Comparison of ENCODE assay signal across 11 mouse cellular contexts in the genomic region with DNA sequence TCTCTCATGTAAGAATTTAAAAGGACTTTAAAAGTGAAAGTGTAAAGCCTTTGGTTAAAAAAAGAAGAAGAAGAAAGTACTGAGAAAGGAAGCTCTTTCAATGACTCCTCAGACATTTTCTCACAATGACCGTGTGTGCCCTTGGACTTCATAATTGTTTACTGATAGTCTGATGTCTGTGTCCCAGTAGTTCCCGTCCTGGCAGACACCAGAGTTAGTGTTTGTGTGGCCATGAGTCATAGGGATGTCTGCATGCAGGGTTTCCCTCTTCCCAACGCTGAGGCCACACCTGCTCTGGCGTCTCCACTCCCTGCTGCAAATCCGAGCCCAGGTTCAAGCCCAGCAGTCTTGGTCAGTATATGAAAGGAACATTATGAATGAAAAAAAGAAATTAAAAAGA. TPM values are rescaled to one million over a fixed set of nuclear protein-coding genes. Genes with fewer than 3 reads are reported as not detected.
DNase-seq lines count a peak whose midpoint lies in the region; ATAC-seq and TF ChIP-seq lines count a peak whose summit lies in the region.
"Had no signal": no experiment of that assay in that cellular context is flagged by ENCODE, and none has a peak within 500 bp of the region (broad histone marks: within the 10 kb centered on the region; RNA-seq: fewer than 3 reads in every experiment).

No protein-coding gene starts in this region.

- H3K9ac ChIP-seq in intestine, postnatal 0 days (ENCODE audit: low read depth, low read length): no peak overlapping the region
- H3K9ac ChIP-seq in stomach, postnatal 0 days (ENCODE audit: low read length): no peak overlapping the region
- H3K9ac ChIP-seq: forebrain, embryonic 15.5 days; kidney, embryonic 15.5 days had no signal

- DNase-seq in ovary, postnatal 36 days (ENCODE audit: low spot score): peak; percentile 24
- DNase-seq in ovary, postnatal 14 days (ENCODE audit: low spot score): no peak
- peak; percentile 30 for DNase-seq in brain, adult 2 months (ENCODE audit: low read depth, low spot score)
- peak; percentile 38 for DNase-seq in stomach, postnatal 0 days (ENCODE audit: low spot score)
- no peak for DNase-seq in layer of hippocampus, postnatal 36 days
- DNase-seq: cerebellum, postnatal 36 days; right cerebral cortex, adult 18-20 months had no signal

- 8% methylated on average over 5 of the region's 5 CpGs for WGBS in intestine, postnatal 0 days
- 12% methylated on average over 5 of the region's 5 CpGs for WGBS in stomach, postnatal 0 days

- H3K4me3 ChIP-seq in intestine, postnatal 0 days (ENCODE audit: low read depth, low read length): no peak overlapping the region
- H3K4me3 ChIP-seq in stomach, postnatal 0 days (ENCODE audit: low read depth, low read length): no peak overlapping the region
- H3K4me3 ChIP-seq: forebrain, embryonic 15.5 days; kidney, embryonic 15.5 days had no signal

- TF ChIP-seq EP300 in stomach, postnatal 0 days (optimal IDR thresholded peaks at IDR 0.05): no peak

- H3K27ac ChIP-seq in intestine, postnatal 0 days (ENCODE audit: low read depth, low read length): peak overlapping the region; percentile 29; the same call in 1 of the 2 replicates
- H3K27ac ChIP-seq in stomach, postnatal 0 days (replicated peaks): no peak overlapping the region
- H3K27ac ChIP-seq: forebrain, embryonic 15.5 days; kidney, embryonic 15.5 days had no signal

- H3K4me1 ChIP-seq in intestine, postnatal 0 days (replicated peaks; ENCODE audit: control insufficient read depth, insufficient read depth, low read length): peaks cover 10% of the 10 kb centered on the region
- peaks cover 5% of the 10 kb centered on the region; the same call in 1 of the 2 replicates for H3K4me1 ChIP-seq in stomach, postnatal 0 days (replicated peaks; ENCODE audit: control insufficient read depth, insufficient read depth)
- H3K4me1 ChIP-seq: forebrain, embryonic 15.5 days had no signal

- no peaks in the 10 kb centered on the region for H3K36me3 ChIP-seq in intestine, postnatal 0 days (ENCODE audit: control insufficient read depth, insufficient read depth)
- H3K36me3 ChIP-seq in stomach, postnatal 0 days (ENCODE audit: control insufficient read depth, insufficient read depth, low read length): no peaks in the 10 kb centered on the region
- H3K36me3 ChIP-seq: forebrain, embryonic 15.5 days; kidney, embryonic 15.5 days had no signal

- no peaks in the 10 kb centered on the region for H3K9me3 ChIP-seq in intestine, postnatal 0 days (ENCODE audit: control insufficient read depth)
- H3K9me3 ChIP-seq in stomach, postnatal 0 days (ENCODE audit: control insufficient read depth, low read length): no peaks in the 10 kb centered on the region
- H3K9me3 ChIP-seq: forebrain, embryonic 15.5 days; kidney, embryonic 15.5 days had no signal

- peak overlapping the region; percentile 37 for H3K4me2 ChIP-seq in intestine, postnatal 0 days (replicated peaks; ENCODE audit: low read depth)
- H3K4me2 ChIP-seq in stomach, postnatal 0 days (replicated peaks; ENCODE audit: low read depth): no peak overlapping the region
- H3K4me2 ChIP-seq: forebrain, embryonic 15.5 days; kidney, embryonic 15.5 days had no signal

- H3K27me3 ChIP-seq in intestine, postnatal 0 days (replicated peaks; ENCODE audit: control insufficient read depth, insufficient read depth, low read length): no peaks in the 10 kb centered on the region
- no peaks in the 10 kb centered on the region for H3K27me3 ChIP-seq in stomach, postnatal 0 days (ENCODE audit: control insufficient read depth, insufficient read depth, low read length)
- H3K27me3 ChIP-seq: forebrain, embryonic 15.5 days; kidney, embryonic 15.5 days had no signal

- peak; percentile 92 for ATAC-seq in intestine, postnatal 0 days
- ATAC-seq in stomach, postnatal 0 days (ENCODE audit: low FRiP score, low TSS enrichment): peak; percentile 88
- no peak for ATAC-seq in frontal cortex, adult (ENCODE audit: low TSS enrichment)
- ATAC-seq: forebrain, embryonic 15.5 days had no signal

- TF ChIP-seq CTCF in intestine, postnatal 0 days (IDR thresholded peaks at IDR 0.05; ENCODE audit: low read depth): no peak
- no peak for TF ChIP-seq CTCF in stomach, postnatal 0 days (IDR thresholded peaks at IDR 0.05; ENCODE audit: low read depth)

RNA-seq across cellular contexts. Expression of a gene that starts 29.0 kb away (rescaled TPM):
- polyA plus RNA-seq in intestine, postnatal 0 days (2015; fragmentation: Nextera tagmentation; extraction: Ambion mirVana): 24.3 and 24.5 TPM in 2 replicates
- polyA plus RNA-seq in stomach, postnatal 0 days (2015; fragmentation: Nextera tagmentation; extraction: Ambion mirVana): 17.1 and 20.7 TPM in 2 replicates
- 10 to 100 TPM; 61.4 to 74.3 TPM for total RNA-seq in layer of hippocampus, postnatal 36 days (2021)

RNA-seq across cellular contexts. Expression of a gene that starts 29.1 kb away (rescaled TPM):
- not detected in 2 replicates for polyA plus RNA-seq in intestine, postnatal 0 days (2015; fragmentation: Nextera tagmentation; extraction: Ambion mirVana)
- polyA plus RNA-seq in stomach, postnatal 0 days (2015; fragmentation: Nextera tagmentation; extraction: Ambion mirVana): not detected in 2 replicates
- total RNA-seq in layer of hippocampus, postnatal 36 days (2021): not detected
- polyA plus RNA-seq: forebrain, embryonic 15.5 days; kidney, embryonic 15.5 days had no signal

Comparison
In these comparisons a context has a peak if more than half of its experiments do, and no peak if none do; other contexts are left out.
1. DNase-seq: peak in ovary, postnatal 36 days (single experiment), brain, adult 2 months (single experiment) and stomach, postnatal 0 days (single experiment); none in ovary, postnatal 14 days (single experiment) and layer of hippocampus, postnatal 36 days (0 of 2).